Mouse (Mus musculus) limb, embryonic 12.5 days (tissue): ENCODE measurements at regions not wholly inside any gene's neighbourhood (a gene's known extent, or its start where the extent isn't known, plus 50 kb on each side); places are given as distances from the start of the nearest gene placed in this dataset.
A peak's percentile ranks its signal among the peaks of the same experiment; 100 is the strongest.
"Not testable (repeated sequence)": the region's sequence is repeated elsewhere in the genome, so short reads cannot be mapped to it uniquely, and the experiment has no call there.

Experiments used
- ATAC-seq: fragments of 200-750 bp; cut with Nextera tagmentation; 2 replicates; pipeline ENCODE4 v1.8.0; 2017; ENCODE audit warnings: low read depth, moderate TSS enrichment; ENCODE audit not compliant: insufficient number of reproducible peaks, insufficient read depth, low FRiP score, low TSS enrichment
- H3K27ac ChIP-seq: fragments of 300-500 bp; sonication (generic); 2 replicates; pipeline ENCODE4 v1.5.1; 2016; ENCODE audit warnings: mild to moderate bottlenecking, moderate library complexity
- H3K27me3 ChIP-seq: fragments of 300-500 bp; sonication (generic); 2 replicates; pipeline ENCODE4 v1.6.1; 2016; ENCODE audit warnings: mild to moderate bottlenecking, moderate library complexity
- H3K36me3 ChIP-seq: fragments of 300-500 bp; sonication (generic); 2 replicates; pipeline ENCODE4 v1.6.1; 2016; ENCODE audit warnings: mild to moderate bottlenecking, moderate library complexity
- H3K4me1 ChIP-seq: fragments of 300-500 bp; sonication (generic); replicated peaks from 2 replicates; pipeline ENCODE4 v1.6.1; 2016
- H3K4me2 ChIP-seq: fragments of 300-500 bp; sonication (generic); 2 replicates; pipeline ENCODE4 v1.6.1; 2016; ENCODE audit warnings: mild to moderate bottlenecking, moderate library complexity
- H3K4me3 ChIP-seq: fragments of 300-500 bp; sonication (generic); replicated peaks from 2 replicates; pipeline ENCODE4 v1.5.1; 2016; ENCODE audit warnings: mild to moderate bottlenecking
- H3K9ac ChIP-seq: fragments of 300-500 bp; sonication (generic); replicated peaks from 2 replicates; pipeline ENCODE4 v1.6.1; 2016; ENCODE audit warnings: mild to moderate bottlenecking, moderate library complexity
- H3K9me3 ChIP-seq: fragments of 300-500 bp; sonication (generic); 2 replicates; pipeline ENCODE4 v1.6.1; 2016; ENCODE audit warnings: mild to moderate bottlenecking, moderate library complexity
- WGBS: fragments of 180-500 bp; shearing (Covaris S2); methylation state at CpG from one replicate; pipeline ENCODE4 v1.1.7; 2016; 5-methylcytosine and 5-hydroxymethylcytosine counted together

DNA sequence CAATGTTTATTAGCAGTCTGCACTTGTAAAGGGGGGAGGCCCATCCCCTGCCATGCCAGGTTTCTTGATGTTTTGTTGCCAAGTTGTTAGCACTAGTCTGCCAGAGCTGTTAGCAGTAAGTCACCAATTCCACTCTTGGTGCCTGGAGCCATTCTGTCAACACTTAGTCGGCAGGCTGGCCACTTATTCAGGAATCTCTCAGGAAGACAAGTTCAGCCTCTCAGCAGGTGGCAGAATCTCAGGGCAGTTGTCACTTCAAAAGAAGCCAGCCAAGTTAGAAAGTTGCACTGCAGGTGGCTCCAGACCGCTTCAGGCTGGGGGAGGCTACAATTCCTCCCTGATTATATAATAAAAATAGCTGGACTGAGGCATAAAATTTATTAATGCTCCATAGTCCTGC lies 424.2 kb downstream of the Cdh10 start:
- not testable (repeated sequence) for H3K27me3 ChIP-seq, H3K4me3 ChIP-seq, H3K4me1 ChIP-seq, H3K9me3 ChIP-seq, H3K36me3 ChIP-seq, H3K9ac ChIP-seq, ATAC-seq, H3K4me2 ChIP-seq, H3K27ac ChIP-seq
- WGBS = 32% methylated on average over 2 of the region's 2 CpGs

DNA sequence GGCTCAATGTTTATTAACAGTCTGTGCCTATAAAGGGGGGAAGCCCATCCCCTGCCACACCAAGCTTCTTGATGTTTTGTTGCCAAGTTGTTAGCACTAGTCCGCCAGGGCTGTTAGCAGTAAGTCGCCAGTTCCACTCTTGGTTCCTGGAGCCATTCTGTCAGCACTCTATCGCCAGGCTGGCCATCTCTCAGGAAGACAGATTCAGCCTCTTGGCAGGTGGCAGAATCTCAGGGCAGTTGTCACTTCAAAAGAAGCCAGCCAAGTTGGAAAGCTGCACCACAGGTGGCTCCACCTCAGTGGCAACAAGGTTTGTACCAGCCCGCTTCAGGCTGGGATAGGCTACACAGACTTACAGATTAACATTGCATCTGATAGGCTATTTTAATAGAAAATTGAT lies 428.7 kb downstream of the Cdh10 start:
- no peak overlapping the region for H3K27ac ChIP-seq
- ATAC-seq = no peak
- no peaks in the 10 kb centered on the region for H3K36me3 ChIP-seq
- H3K27me3 ChIP-seq = no peaks in the 10 kb centered on the region
- no peaks in the 10 kb centered on the region for H3K9me3 ChIP-seq
- H3K4me2 ChIP-seq = no peak overlapping the region
- H3K9ac ChIP-seq = no peak overlapping the region
- WGBS = 61% methylated on average over 4 of the region's 4 CpGs
- H3K4me1 ChIP-seq = no peaks in the 10 kb centered on the region
- no peak overlapping the region for H3K4me3 ChIP-seq

DNA sequence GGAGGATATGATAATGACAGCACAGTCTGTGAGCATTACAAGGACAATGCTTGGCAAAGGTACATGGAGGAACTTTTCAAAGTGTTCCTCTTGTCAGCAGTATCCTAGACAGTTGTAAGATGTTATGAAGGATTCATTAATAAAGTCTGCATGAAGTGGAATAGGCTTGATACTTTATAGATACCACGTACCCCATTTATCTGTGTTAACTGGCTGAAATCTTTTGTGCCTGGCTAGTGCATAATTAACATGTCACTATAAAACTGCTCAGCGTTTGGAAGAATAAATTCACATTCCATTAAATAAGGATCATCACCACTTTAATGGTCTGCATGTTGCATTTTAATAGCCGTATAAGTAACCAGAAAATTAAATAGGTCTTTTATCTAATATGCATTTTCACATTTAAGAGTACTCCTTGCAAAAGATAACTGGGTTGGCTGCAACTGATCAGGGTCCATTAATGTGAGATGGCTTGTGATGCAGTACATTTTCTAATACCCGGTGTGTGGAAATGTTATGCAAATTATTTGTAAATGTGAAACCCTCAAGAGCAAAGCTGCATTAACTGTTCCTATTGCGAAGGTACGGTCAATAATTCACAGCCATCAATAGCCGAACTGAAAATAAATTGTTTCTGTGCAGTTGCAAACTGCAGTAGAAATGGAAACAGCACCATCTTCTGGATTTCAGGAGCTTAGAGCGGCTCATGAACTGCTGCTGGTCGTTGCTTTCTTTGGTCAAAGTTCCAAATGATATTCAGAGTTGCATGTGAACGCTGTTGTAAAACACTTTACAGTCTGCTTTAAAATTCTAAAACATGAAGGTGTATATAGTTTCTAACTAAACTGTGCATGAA lies 457.4 kb downstream of the Cdh10 start:
- no peak overlapping the region for H3K27ac ChIP-seq
- H3K9ac ChIP-seq = no peak overlapping the region
- no peaks in the 10 kb centered on the region for H3K27me3 ChIP-seq
- H3K9me3 ChIP-seq = no peaks in the 10 kb centered on the region
- H3K4me1 ChIP-seq = no peaks in the 10 kb centered on the region
- no peaks in the 10 kb centered on the region for H3K36me3 ChIP-seq
- no peak for ATAC-seq
- H3K4me3 ChIP-seq = no peak overlapping the region
- 41% methylated on average over 10 of the region's 10 CpGs for WGBS
- peak overlapping the region; percentile 25; the same call in 1 of the 2 replicates for H3K4me2 ChIP-seq

DNA sequence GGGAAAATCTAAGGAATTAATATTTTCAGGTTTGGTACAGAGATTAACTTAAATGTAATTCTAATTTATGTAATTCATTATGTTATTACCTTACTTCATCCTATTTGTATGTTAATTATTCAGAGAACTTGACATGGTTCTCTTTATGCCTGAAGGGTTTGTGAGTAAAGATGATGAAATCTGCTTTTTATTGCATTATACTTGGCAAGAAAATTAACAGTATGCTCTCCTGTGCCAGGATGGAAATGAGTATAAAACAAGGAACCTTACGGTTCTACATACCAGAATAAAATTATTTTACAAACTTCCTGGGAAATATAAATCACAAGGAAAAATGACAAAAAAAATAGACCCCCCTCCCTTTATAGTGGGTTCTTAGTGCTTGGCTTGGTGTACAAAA lies 497.6 kb downstream of the Cdh10 start:
- WGBS = 77% methylated on average over 1 of the region's 1 CpGs
- no peaks in the 10 kb centered on the region for H3K36me3 ChIP-seq
- ATAC-seq = no peak

DNA sequence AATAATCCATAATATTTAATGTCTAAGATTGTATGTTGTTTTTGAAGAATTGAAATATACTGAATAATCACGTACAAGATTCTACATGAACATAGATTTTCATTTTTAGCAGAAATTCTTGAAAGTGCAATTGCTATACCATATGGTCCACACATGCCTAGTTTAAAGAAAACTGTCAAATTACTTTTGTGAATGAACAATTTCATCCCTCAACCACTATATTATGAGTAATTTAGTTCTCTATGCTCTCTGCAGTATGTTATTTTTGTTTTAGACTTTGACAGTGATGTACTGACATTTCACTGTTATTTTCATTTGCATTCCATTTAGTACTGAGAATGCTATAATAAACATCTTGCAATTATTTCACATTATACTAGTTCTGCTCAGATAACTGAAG lies 537.6 kb downstream of the Cdh10 start:
- Histone ChIP-seq H3K4me2 (no peak overlapping the region), H3K4me3 (no peak overlapping the region), H3K36me3 (no peaks in the 10 kb centered on the region), H3K27ac (no peak overlapping the region), H3K9ac (no peak overlapping the region), H3K9me3 (no peaks in the 10 kb centered on the region), H3K27me3 (no peaks in the 10 kb centered on the region), H3K4me1 (no peaks in the 10 kb centered on the region)
- WGBS = 82% methylated on average over 1 of the region's 1 CpGs
- ATAC-seq = no peak

More for the DNA sequence above, 497.6 kb downstream of the Cdh10 start:
- Histone ChIP-seq H3K27me3 (no peaks in the 10 kb centered on the region), H3K4me3 (no peak overlapping the region), H3K9me3 (no peaks in the 10 kb centered on the region), H3K9ac (no peak overlapping the region), H3K4me2 (no peak overlapping the region), H3K4me1 (no peaks in the 10 kb centered on the region), H3K27ac (no peak overlapping the region)

DNA sequence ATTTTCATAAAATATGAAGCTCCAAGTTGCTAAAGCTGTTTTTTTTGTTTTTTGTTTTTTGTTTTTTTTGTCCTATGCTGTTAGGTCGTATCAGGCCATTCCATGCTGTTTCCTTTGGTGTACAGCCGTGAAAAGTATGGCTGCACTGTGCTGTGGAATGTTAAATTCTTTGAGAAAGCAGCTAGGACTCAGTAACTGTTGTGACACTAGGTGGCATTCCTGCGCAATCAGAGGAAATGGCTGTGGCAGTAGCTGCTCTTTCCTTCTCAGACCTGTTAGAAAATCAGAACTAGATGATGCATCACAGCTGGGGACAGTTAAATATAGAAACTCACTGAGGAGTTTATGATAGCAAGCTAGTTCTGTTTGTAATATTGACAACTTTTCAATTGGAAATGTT lies 541.9 kb downstream of the Cdh10 start:
- no peak overlapping the region for H3K27ac ChIP-seq
- no peaks in the 10 kb centered on the region for H3K9me3 ChIP-seq
- no peak; the same call in 1 of the 2 replicates for ATAC-seq
- no peak overlapping the region for H3K4me2 ChIP-seq
- H3K9ac ChIP-seq = no peak overlapping the region
- no peaks in the 10 kb centered on the region for H3K27me3 ChIP-seq
- WGBS = 35% methylated on average over 3 of the region's 3 CpGs
- no peaks in the 10 kb centered on the region for H3K4me1 ChIP-seq
- no peaks in the 10 kb centered on the region for H3K36me3 ChIP-seq
- H3K4me3 ChIP-seq = no peak overlapping the region

DNA sequence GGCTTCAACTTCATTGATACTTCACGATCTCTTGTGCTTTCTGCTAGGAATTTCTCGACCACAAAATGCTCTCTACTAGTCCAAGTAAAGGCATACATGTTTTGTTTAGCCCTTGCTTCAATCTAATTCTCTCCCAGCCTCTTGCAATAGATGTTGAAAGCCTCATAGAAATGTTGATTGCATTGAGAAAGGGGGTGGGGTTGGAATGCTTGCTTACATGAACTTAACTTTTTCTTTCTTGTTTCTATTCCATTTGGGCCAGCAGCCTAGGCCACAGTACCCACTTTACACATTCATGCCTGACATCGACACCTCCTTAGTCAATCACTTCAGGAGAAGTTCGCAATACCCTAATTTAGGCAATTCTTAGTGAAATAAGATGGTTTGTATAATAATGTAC lies 571.2 kb downstream of the Cdh10 start:
- H3K9me3 ChIP-seq = no peaks in the 10 kb centered on the region
- no peaks in the 10 kb centered on the region for H3K36me3 ChIP-seq
- no peaks in the 10 kb centered on the region for H3K4me1 ChIP-seq
- no peak overlapping the region for H3K4me3 ChIP-seq
- 86% methylated on average over 4 of the region's 4 CpGs for WGBS
- no peak for ATAC-seq
- H3K27me3 ChIP-seq = no peaks in the 10 kb centered on the region
- H3K4me2 ChIP-seq = no peak overlapping the region
- H3K27ac ChIP-seq = no peak overlapping the region
- no peak overlapping the region for H3K9ac ChIP-seq

DNA sequence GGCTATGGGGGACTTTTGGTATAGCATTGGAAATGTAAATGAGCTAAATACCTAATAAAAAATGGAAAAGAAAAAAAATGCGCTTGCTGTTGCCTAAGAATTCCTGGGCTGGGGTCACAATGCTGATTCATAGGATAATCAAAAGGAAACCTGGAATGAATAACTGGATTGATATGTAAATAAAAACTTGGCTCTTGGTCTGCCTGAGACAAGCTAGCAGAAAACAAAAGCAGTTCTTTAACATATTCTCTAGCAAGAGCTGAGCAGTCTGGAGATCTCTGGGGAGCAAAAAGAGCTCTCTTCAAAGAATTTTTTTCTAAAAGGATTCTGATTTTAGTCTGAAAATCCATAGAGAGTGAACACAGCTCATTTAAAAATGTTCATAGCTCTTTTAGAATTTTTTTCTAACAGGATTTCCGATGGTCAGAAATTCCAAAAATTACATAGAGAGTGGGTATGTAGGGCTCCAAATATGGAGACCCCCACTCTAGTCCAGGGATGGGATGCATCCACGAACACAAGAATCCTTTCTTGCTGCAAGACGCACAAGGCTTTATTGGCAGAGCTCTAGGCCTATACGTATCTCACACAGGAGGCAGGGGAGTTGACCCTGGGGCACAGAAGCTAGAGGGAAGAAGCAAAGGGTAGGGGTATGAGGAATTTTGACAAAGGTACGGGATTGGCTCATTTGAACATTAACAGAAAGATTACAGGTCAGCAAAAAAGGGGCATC lies 572.7 kb downstream of the Cdh10 start:
- no peaks in the 10 kb centered on the region for H3K9me3 ChIP-seq
- H3K36me3 ChIP-seq = no peaks in the 10 kb centered on the region
- no peaks in the 10 kb centered on the region for H3K4me1 ChIP-seq
- H3K27me3 ChIP-seq = no peaks in the 10 kb centered on the region
- H3K4me2 ChIP-seq = no peak overlapping the region
- H3K27ac ChIP-seq = no peak overlapping the region
- ATAC-seq = no peak
- no peak overlapping the region for H3K9ac ChIP-seq
- 88% methylated on average over 6 of the region's 6 CpGs for WGBS
- H3K4me3 ChIP-seq = no peak overlapping the region

DNA sequence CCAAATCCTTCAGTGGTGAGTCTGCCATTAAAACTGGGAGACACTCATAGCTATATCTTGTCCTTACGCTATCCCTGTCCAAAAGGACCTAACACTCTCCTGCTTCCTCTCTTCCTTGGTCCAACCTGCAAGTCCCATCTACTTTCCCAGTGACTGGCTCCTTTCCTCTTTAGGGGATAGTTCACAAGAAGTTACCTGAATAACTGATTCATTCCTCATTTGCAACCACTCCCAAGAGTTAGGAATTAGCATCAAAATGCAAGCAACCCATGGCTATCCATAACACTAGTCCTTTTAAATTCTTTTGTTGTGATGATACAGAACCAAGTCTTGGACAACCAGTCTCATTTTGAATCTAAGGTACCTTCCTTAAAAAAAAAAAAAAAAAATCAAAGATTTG lies 576.9 kb downstream of the Cdh10 start:
- Histone ChIP-seq H3K4me1 (no peaks in the 10 kb centered on the region), H3K9me3 (no peaks in the 10 kb centered on the region), H3K27ac (no peak overlapping the region), H3K9ac (no peak overlapping the region), H3K4me3 (no peak overlapping the region), H3K36me3 (no peaks in the 10 kb centered on the region), H3K27me3 (no peaks in the 10 kb centered on the region), H3K4me2 (no peak overlapping the region)
- no peak for ATAC-seq
- 90% methylated on average over 1 of the region's 1 CpGs for WGBS
